Mouse (Mus musculus) C2C12 (cell line): ENCODE measurements at regions not wholly inside any gene's neighbourhood (a gene's known extent, or its start where the extent isn't known, plus 50 kb on each side); places are given as distances from the start of the nearest gene placed in this dataset.

Experiments
- CEBPB ChIP-seq: IDR thresholded peaks from one replicate; pipeline ENCODE4 v1.6.1; 2011; ENCODE audit warnings: low read depth, mild to moderate bottlenecking, control low read depth, moderate library complexity
- CTCF ChIP-seq: IDR thresholded peaks from one replicate; pipeline ENCODE4 v1.5.1; 2011; ENCODE audit not compliant: control insufficient read depth, insufficient read depth, insufficient read length
- MAX ChIP-seq: IDR thresholded peaks from one replicate; pipeline ENCODE4 v1.6.1; 2011; ENCODE audit warnings: mild to moderate bottlenecking, control low read depth
- MYOD1 ChIP-seq: IDR thresholded peaks from one replicate; pipeline ENCODE4 v1.6.1; 2011; ENCODE audit warnings: low read depth; ENCODE audit not compliant: control insufficient read depth, insufficient read length
- MYOG ChIP-seq: IDR thresholded peaks from one replicate; pipeline ENCODE4 v1.6.1; 2011; ENCODE audit not compliant: control insufficient read depth, insufficient read length; ENCODE audit errors: extremely low read depth
- USF1 ChIP-seq: IDR thresholded peaks from one replicate; pipeline ENCODE4 v1.6.1; 2011; ENCODE audit warnings: low read depth, mild to moderate bottlenecking, control low read depth, moderate library complexity

GRCm38 (mm10) chr11:7852612-7853011 lies 638.9 kb upstream of the Igfbp3 start:
- no peak for TF ChIP-seq CTCF
- no peak for TF ChIP-seq USF1
- no peak for TF ChIP-seq MYOD1
- no peak for TF ChIP-seq MYOG
- no peak for TF ChIP-seq MAX
- TF ChIP-seq CEBPB = no peak
